Mouse (Mus musculus) embryonic facial prominence, embryonic 13.5 days (tissue): ENCODE measurements around the gene Cdr1. TPM values are rescaled to one million over a fixed set of nuclear protein-coding genes. Genes with fewer than 3 reads are reported as not detected.

Experiments used
- ATAC-seq: fragments of 200-750 bp; cut with Nextera tagmentation; 2 replicates; pipeline ENCODE4 v1.8.0; 2017; ENCODE audit warnings: low read depth; ENCODE audit not compliant: insufficient number of reproducible peaks, insufficient read depth, low FRiP score, low TSS enrichment
- H3K27ac ChIP-seq: fragments of 300-500 bp; sonication (generic); 2 replicates; pipeline ENCODE4 v1.5.1; 2015; ENCODE audit warnings: moderate library complexity, mild to moderate bottlenecking, inconsistent platforms
- H3K27me3 ChIP-seq: fragments of 300-500 bp; sonication (generic); 2 replicates; pipeline ENCODE4 v1.6.1; 2015; ENCODE audit warnings: mild to moderate bottlenecking, inconsistent platforms
- H3K36me3 ChIP-seq: fragments of 300-500 bp; sonication (generic); 2 replicates; pipeline ENCODE4 v1.6.1; 2015; ENCODE audit warnings: mild to moderate bottlenecking, inconsistent platforms
- H3K4me1 ChIP-seq: fragments of 300-500 bp; sonication (generic); 2 replicates; pipeline ENCODE4 v1.6.1; 2015; ENCODE audit warnings: inconsistent platforms
- H3K4me2 ChIP-seq: fragments of 300-500 bp; sonication (generic); 2 replicates; pipeline ENCODE4 v1.6.1; 2015; ENCODE audit warnings: moderate library complexity, mild to moderate bottlenecking, inconsistent platforms
- H3K4me3 ChIP-seq: fragments of 300-500 bp; sonication (generic); 2 replicates; pipeline ENCODE4 v1.5.1; 2015; ENCODE audit warnings: mild to moderate bottlenecking, inconsistent platforms
- H3K9ac ChIP-seq: fragments of 300-500 bp; sonication (generic); 2 replicates; pipeline ENCODE4 v1.6.1; 2015; ENCODE audit warnings: mild to moderate bottlenecking, inconsistent platforms
- H3K9me3 ChIP-seq: fragments of 300-500 bp; sonication (generic); 2 replicates; pipeline ENCODE4 v1.6.1; 2016; ENCODE audit warnings: inconsistent platforms
- WGBS: fragments of 180-500 bp; shearing (Covaris S2); methylation state at CpG from one replicate; pipeline ENCODE4 v1.1.7; 2015; ENCODE audit warnings: mixed read lengths; 5-methylcytosine and 5-hydroxymethylcytosine counted together
- microRNA-seq: library from miRNA; unstranded; fragments of <30 nt; microRNA quantifications from one replicate; pipeline ENCODE4, GENCODE M21; 2016
- polyA plus RNA-seq: library from polyadenylated mRNA; unstranded; fragments of >200 nt; fragmentation: Nextera tagmentation; extraction: Ambion mirVana; gene quantifications from 2 replicates; pipeline ENCODE4 v1.2.1, GENCODE M21; 2015

The Cdr1 gene
- polyA plus RNA-seq = not detected in 2 replicates

- Histone ChIP-seq H3K9ac (no peak within 1 kb of the TSS), H3K4me3 (no peak within 1 kb of the TSS), H3K27me3 (no peaks in the 10 kb centered on the region), H3K36me3 (no peaks in the 10 kb centered on the region), H3K9me3 (no peaks in the 10 kb centered on the region; the same call in 1 of the 2 replicates), H3K4me1 (no peaks in the 10 kb centered on the region), H3K27ac (no peak within 1 kb of the TSS), H3K4me2 (no peak within 1 kb of the TSS)
- 96% methylated on average over 6 of the region's 6 CpGs for WGBS
- no peak for ATAC-seq
Measured at GRCm38 (mm10) chrX:61185458-61185857, at the start of gene Cdr1. Cdr1 (minus strand) TSS chrX:61185558.

GRCm38 (mm10) chrX:61185869-61186268 lies 511 bp upstream of the Cdr1 start:
- 95% methylated on average over 6 of the region's 6 CpGs for WGBS
- no peaks in the 10 kb centered on the region for H3K36me3 ChIP-seq
- no peak overlapping the region for H3K4me3 ChIP-seq
- H3K9ac ChIP-seq = no peak overlapping the region
- H3K27me3 ChIP-seq = no peaks in the 10 kb centered on the region
- no peak overlapping the region for H3K27ac ChIP-seq
- no peak overlapping the region for H3K4me2 ChIP-seq
- no peaks in the 10 kb centered on the region for H3K4me1 ChIP-seq
- ATAC-seq = no peak
- H3K9me3 ChIP-seq = no peaks in the 10 kb centered on the region; the same call in 1 of the 2 replicates

DNA sequence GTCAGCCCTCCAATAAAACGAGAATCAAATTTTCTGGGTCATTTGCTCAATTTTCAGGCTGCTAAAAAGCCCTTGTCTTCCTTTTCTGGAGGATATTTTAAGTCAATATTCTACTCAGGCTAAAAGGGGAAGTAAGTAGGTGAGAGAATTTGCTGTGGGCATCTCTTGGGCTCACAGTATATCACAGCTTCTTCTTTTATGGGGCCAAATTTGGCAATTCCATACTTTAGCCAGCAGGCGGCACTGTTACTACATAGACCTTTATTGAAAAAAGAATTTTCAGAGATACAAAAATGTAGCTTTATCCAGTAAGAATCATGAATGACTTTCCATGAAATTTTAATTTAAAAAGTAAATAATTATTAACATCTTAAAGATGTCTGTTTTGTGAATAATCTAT lies 18.8 kb downstream of the Cdr1 start:
- H3K4me2 ChIP-seq = no peak overlapping the region
- H3K4me3 ChIP-seq = no peak overlapping the region
- no peaks in the 10 kb centered on the region for H3K27me3 ChIP-seq
- 39% methylated on average over 2 of the region's 2 CpGs for WGBS
- ATAC-seq = no peak
- no peaks in the 10 kb centered on the region for H3K36me3 ChIP-seq
- no peaks in the 10 kb centered on the region for H3K4me1 ChIP-seq
- no peak overlapping the region for H3K27ac ChIP-seq
- no peaks in the 10 kb centered on the region for H3K9me3 ChIP-seq
- no peak overlapping the region for H3K9ac ChIP-seq

DNA sequence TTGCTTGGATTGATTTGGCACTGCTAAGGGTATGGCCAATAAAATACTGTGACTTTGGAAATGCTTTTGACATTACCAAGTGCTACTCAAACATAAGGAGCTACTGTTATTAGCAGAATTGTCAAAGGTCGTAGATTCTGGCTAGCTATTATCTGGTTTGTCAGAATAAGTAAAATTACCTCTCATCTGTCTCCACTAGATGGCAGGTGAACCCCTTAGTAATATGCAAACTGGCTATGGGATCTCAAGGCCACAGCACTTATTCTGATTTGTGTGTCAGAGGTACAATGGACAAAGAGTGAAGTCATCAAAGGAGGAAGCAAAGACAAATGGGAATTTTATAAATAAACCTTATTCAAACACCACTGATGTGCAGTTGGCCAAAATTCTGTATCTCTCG lies 24.1 kb downstream of the Cdr1 start:
- Histone ChIP-seq H3K4me2 (no peak overlapping the region), H3K27ac (no peak overlapping the region), H3K4me1 (no peaks in the 10 kb centered on the region), H3K27me3 (no peaks in the 10 kb centered on the region), H3K4me3 (no peak overlapping the region), H3K36me3 (no peaks in the 10 kb centered on the region), H3K9me3 (no peaks in the 10 kb centered on the region), H3K9ac (no peak overlapping the region)
- ATAC-seq = no peak
- 62% methylated on average over 2 of the region's 2 CpGs for WGBS

GRCm38 (mm10) chrX:61154657-61155256 lies 30.6 kb downstream of the Cdr1 start:
- Histone ChIP-seq H3K4me2 (no peak overlapping the region), H3K4me1 (no peaks in the 10 kb centered on the region), H3K27ac (no peak overlapping the region), H3K36me3 (no peaks in the 10 kb centered on the region), H3K4me3 (no peak overlapping the region), H3K9me3 (no peaks in the 10 kb centered on the region), H3K9ac (no peak overlapping the region), H3K27me3 (no peaks in the 10 kb centered on the region)
- 78% methylated on average over 1 of the region's 1 CpGs for WGBS
- ATAC-seq = no peak

GRCm38 (mm10) chrX:61154246-61154645 lies 31.1 kb downstream of the Cdr1 start:
- Histone ChIP-seq H3K27ac (no peak overlapping the region), H3K4me3 (no peak overlapping the region), H3K4me1 (no peaks in the 10 kb centered on the region), H3K9ac (no peak overlapping the region), H3K4me2 (no peak overlapping the region), H3K9me3 (no peaks in the 10 kb centered on the region), H3K36me3 (no peaks in the 10 kb centered on the region), H3K27me3 (no peaks in the 10 kb centered on the region)
- ATAC-seq = no peak
- WGBS = 71% methylated on average over 3 of the region's 3 CpGs

GRCm38 (mm10) chrX:61146569-61146968 lies 38.8 kb downstream of the Cdr1 start:
- WGBS = 39% methylated on average over 2 of the region's 2 CpGs
- Histone ChIP-seq H3K9me3 (no peaks in the 10 kb centered on the region), H3K4me3 (no peak overlapping the region), H3K9ac (no peak overlapping the region), H3K27ac (no peak overlapping the region), H3K4me1 (no peaks in the 10 kb centered on the region), H3K27me3 (no peaks in the 10 kb centered on the region), H3K36me3 (no peaks in the 10 kb centered on the region), H3K4me2 (no peak overlapping the region)
- no peak for ATAC-seq

DNA sequence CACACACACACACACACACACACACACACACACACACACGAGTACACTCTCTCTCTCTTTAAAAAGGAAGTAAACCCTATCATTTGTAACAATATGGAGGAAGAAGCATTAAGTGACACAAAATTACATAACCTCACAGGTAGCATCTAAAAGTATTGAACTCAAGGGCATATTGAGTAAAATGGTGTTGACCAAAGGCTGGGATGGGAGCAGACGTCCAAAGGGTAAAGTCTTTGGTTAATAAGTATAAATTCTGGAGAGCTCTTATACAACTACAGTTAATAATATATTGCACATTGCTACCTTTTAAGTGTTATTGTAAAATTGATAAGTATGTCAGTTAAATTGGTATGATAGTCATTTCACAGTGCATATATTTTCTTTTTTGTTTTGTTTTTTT lies 39.9 kb downstream of the Cdr1 start:
- Histone ChIP-seq H3K27me3 (no peaks in the 10 kb centered on the region), H3K36me3 (no peaks in the 10 kb centered on the region), H3K4me3 (no peak overlapping the region), H3K9ac (no peak overlapping the region), H3K9me3 (no peaks in the 10 kb centered on the region), H3K4me1 (no peaks in the 10 kb centered on the region), H3K4me2 (no peak overlapping the region), H3K27ac (no peak overlapping the region)
- 61% methylated on average over 2 of the region's 2 CpGs for WGBS
- ATAC-seq = no peak

GRCm38 (mm10) chrX:61134592-61134991 lies 50.8 kb downstream of the Cdr1 start:
- WGBS = 73% methylated on average over 4 of the region's 4 CpGs
- Histone ChIP-seq H3K27ac (no peak overlapping the region), H3K9me3 (no peaks in the 10 kb centered on the region), H3K9ac (no peak overlapping the region), H3K4me3 (no peak overlapping the region), H3K36me3 (no peaks in the 10 kb centered on the region), H3K4me2 (no peak overlapping the region), H3K4me1 (no peaks in the 10 kb centered on the region), H3K27me3 (no peaks in the 10 kb centered on the region)
- ATAC-seq = no peak

Small RNA genes within 50 kb of the gene (microRNA-seq; reads per million reads assigned to microRNA genes)
- not detected for gene Gm24396
